14 mouse cellular contexts compared by ENCODE assay signal in genomic region chr2:170247702-170248445, GRCm38 (mm10).
DNase-seq lines count a peak whose midpoint lies in the region; ATAC-seq and TF ChIP-seq lines count a peak whose summit lies in the region.
"Had no signal": no experiment of that assay in that cellular context is flagged by ENCODE, and none has a peak within 500 bp of the region (broad histone marks: within the 10 kb centered on the region; RNA-seq: fewer than 3 reads in every experiment).

No protein-coding gene starts in this region.

- ATAC-seq in intestine, postnatal 0 days, result peak; percentile 78
- ATAC-seq: forebrain, embryonic 15.5 days had no signal

- no peaks in the 10 kb centered on the region for H3K27me3 ChIP-seq in intestine, postnatal 0 days (replicated peaks; ENCODE audit: control insufficient read depth, insufficient read depth, low read length)
- H3K27me3 ChIP-seq: forebrain, embryonic 15.5 days; heart, embryonic 15.5 days had no signal

- H3K27ac ChIP-seq in intestine, postnatal 0 days (ENCODE audit: low read depth, low read length), result no peak overlapping the region
- H3K27ac ChIP-seq: forebrain, embryonic 15.5 days; heart, embryonic 15.5 days; limb, embryonic 12.5 days had no signal

- no peaks in the 10 kb centered on the region for H3K36me3 ChIP-seq in intestine, postnatal 0 days (ENCODE audit: control insufficient read depth, insufficient read depth)
- H3K36me3 ChIP-seq: forebrain, embryonic 15.5 days; heart, embryonic 15.5 days; limb, embryonic 12.5 days had no signal

- peak; percentile 59 to 80 for DNase-seq in adrenal gland, adult (ENCODE audit: inconsistent age in 2 of 2, low spot score in 1 of 2)
- DNase-seq in adrenal gland, postnatal 4 days (ENCODE audit: low spot score in 2 of 2), result no peak
- DNase-seq in thymus, postnatal 0 days (ENCODE audit: low spot score), result peak; percentile 34
- DNase-seq in thymus, postnatal 14 days, result no peak
- no peak for DNase-seq in kidney, postnatal 4 days
- no peak for DNase-seq in kidney, adult 8-10 months
- DNase-seq in kidney, adult 9 months, result no peak
- DNase-seq: cerebellum, postnatal 14 days; kidney, adult 2 months; lung, postnatal 36 days had no signal

- no peak overlapping the region for H3K4me3 ChIP-seq in intestine, postnatal 0 days (ENCODE audit: low read depth, low read length)
- H3K4me3 ChIP-seq: forebrain, embryonic 15.5 days; heart, embryonic 15.5 days; limb, embryonic 12.5 days had no signal

- H3K4me1 ChIP-seq in intestine, postnatal 0 days (replicated peaks; ENCODE audit: control insufficient read depth, insufficient read depth, low read length), result no peaks in the 10 kb centered on the region
- H3K4me1 ChIP-seq: heart, embryonic 15.5 days; limb, embryonic 12.5 days had no signal

- no peak for TF ChIP-seq CTCF in intestine, postnatal 0 days (IDR thresholded peaks at IDR 0.05; ENCODE audit: low read depth)

- H3K9ac ChIP-seq in intestine, postnatal 0 days (ENCODE audit: low read depth, low read length), result no peak overlapping the region
- H3K9ac ChIP-seq: forebrain, embryonic 15.5 days; heart, embryonic 15.5 days; limb, embryonic 12.5 days had no signal

- H3K9me3 ChIP-seq in intestine, postnatal 0 days (ENCODE audit: control insufficient read depth), result no peaks in the 10 kb centered on the region
- H3K9me3 ChIP-seq: forebrain, embryonic 15.5 days; heart, embryonic 15.5 days; limb, embryonic 12.5 days had no signal

- no peak overlapping the region for H3K4me2 ChIP-seq in intestine, postnatal 0 days (replicated peaks; ENCODE audit: low read depth)
- H3K4me2 ChIP-seq: forebrain, embryonic 15.5 days; heart, embryonic 15.5 days; limb, embryonic 12.5 days had no signal

- WGBS in intestine, postnatal 0 days, result 44% methylated on average over 11 of the region's 11 CpGs

Comparison
In these comparisons a context has a peak if more than half of its experiments do, and no peak if none do; other contexts are left out.
1. DNase-seq: peak in adrenal gland, adult (2 of 2) and thymus, postnatal 0 days (single experiment); none in adrenal gland, postnatal 4 days (0 of 2), thymus, postnatal 14 days (single experiment), kidney, postnatal 4 days (0 of 2), kidney, adult 8-10 months (0 of 2) and kidney, adult 9 months (single experiment).